Comparison of ENCODE assay signal across 10 mouse cellular contexts in the genomic region with DNA sequence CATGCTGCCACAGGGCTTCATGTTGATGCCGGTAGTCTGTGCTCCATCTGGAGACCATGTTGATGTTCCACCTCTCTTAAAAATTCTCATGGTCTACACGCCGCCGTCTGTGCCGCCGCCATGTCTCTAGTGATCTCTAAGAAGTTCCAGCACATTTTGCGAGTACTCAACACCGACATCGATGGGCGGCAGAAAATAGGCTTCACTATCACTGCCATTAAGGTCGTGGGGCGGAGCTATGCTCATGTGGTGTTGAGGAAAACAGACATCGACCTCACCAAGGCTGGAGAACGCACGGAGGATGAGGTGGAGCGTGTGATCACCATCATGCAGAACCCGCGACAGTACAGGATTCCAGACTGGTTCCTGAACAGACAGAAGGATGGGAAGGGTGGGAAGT. TPM values are rescaled to one million over a fixed set of nuclear protein-coding genes. Genes with fewer than 3 reads are reported as not detected.
"Had no signal": no experiment of that assay in that cellular context is flagged by ENCODE, and none has a peak within 500 bp of the region (broad histone marks: within the 10 kb centered on the region; RNA-seq: fewer than 3 reads in every experiment).

No protein-coding gene starts in this region.

RNA-seq across cellular contexts. Expression of a gene that starts 33.1 kb away (rescaled TPM):
- polyA plus RNA-seq: liver, postnatal 0 days; lung, postnatal 0 days; macrophage; midbrain, embryonic 11.5 days; midbrain, embryonic 15.5 days; midbrain, postnatal 0 days; neural tube, embryonic 11.5 days; neural tube, embryonic 13.5 days; stomach, embryonic 15.5 days; stomach, postnatal 0 days had no signal
